Mouse (Mus musculus) gastrocnemius, postnatal 4 days (tissue): ENCODE data around the gene Grk3. TPM values are rescaled to one million over a fixed set of nuclear protein-coding genes. Genes with fewer than 3 reads are reported as not detected.
A peak's percentile ranks its signal among the peaks of the same experiment; 100 is the strongest.

Source experiments
- DNase-seq, 2 experiments: peaks; one replicate each; pipeline ENCODE4 v3.0.0; 2021 to 2022; ENCODE audit warnings: low spot score in 2 of 2, mixed read lengths in 2 of 2
- total RNA-seq, 2 experiments: library from RNA; stranded (reverse); gene quantifications; 2 replicates each; pipeline ENCODE4 v1.2.3; 2021

Grk3 gene
- total RNA-seq, 2 experiments from 2014 or later = 7.4 to 8.4 TPM

DNA sequence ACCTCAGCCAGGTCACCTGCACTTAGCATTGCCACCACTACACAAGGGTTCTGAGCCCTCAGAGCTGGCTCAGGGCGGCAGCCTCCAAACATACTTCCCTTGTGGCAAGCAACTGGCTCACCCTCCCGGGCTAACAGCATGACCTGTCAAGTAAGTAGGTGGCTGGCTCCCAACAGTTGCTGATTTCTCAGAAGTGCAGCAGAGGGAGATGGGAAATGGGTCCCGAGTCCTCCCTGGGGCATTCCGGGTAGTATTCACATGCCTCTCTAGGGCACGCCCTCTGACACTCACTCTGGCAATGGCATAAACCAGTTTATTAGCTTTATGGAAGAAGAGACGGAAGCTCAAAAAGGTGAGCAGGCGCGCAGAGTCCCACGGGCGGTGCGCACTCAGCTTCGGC is 74.6 kb downstream of the Grk3 start:
- no peak for DNase-seq

DNA sequence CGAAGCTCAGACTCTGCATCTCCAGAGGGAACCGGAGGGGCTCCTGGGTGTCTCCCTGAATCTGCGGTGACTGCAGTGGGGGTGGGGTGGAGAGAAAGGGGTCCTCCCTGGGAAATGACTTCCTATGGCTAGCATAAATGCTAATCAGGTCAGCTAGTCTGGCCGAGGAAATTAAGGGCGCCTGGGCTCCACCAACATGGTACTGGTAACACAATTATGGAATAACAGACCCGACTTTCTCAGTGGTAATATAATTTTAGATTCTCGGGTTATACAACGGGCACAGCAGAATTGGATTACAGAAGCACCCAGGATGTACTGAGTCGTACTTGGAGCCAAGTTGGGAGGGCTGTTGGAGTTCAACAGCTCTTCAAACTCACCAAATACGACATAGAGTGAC is 79.0 kb downstream of the Grk3 start:
- DNase-seq = no peak

DNA sequence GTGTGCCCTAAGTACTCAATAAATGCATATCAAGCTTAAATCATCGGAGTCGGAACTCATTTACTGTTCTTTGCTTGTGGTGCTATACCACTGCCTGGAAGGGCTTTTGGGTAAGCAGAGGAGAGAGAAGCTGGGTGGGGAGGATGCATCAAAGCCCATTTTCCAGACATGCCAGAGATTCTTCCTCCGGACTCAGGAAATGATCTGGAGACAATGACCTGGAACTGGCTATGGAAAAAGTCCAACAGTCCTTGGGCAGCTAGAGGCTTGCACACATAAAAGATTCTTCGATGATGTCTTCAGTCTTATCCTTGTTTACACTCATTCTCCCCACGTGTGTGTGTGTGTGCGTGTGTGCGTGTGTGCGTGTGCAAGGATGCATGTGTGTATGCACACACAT is 80.2 kb downstream of the Grk3 start:
- no peak for DNase-seq

DNA sequence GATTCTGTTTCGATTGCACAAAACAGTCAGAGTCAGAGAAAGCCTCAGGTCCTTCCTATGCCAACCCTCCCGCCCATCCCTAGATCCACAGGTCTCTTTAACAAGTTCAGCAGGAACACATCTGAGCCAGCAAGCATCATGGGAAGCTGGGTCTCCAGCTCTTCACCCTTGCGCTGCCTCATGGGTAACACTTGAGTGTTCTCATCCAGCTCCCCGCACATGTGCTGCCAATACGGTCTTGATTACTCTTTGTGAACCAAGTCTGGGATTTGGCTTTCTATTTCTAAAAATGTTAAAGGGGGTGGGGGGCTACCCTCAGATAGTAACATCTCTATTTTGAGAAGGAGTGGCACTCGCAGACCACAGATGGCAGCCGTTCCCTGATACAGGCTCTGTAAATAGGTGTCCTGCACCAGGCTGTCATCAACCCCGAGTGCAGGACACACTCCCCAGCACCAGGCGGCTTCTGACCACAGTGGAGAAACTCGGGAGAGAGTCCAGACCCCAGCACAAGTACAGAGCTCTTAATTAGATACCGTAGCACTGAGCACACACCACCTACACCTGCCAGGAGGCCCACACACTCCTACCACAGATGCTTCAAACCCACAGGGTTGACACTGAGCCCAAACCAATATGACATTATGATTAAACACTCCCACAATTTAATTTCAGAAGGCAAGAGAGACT is 82.6 kb downstream of the Grk3 start:
- DNase-seq = no peak

DNA sequence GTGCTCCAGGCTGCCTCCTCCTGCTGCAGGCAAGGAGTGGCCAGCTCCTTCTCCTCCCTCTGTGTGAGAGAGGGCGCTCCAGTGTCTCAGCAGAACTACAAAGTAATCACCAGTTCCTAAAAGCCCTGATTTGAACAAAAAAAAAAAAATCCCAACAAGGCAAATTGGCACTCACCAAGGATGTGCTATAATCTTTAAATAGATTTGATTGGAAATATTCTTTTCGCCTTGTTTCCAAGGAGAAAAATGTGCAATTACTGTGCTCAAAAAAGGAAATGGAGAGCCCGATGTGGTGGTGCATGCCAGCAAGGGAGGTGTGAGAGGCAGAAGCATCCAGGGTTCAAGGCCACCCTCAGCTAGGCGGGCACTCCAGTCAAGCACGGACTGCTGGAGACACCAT is 83.7 kb downstream of the Grk3 start:
- DNase-seq = no peak

DNA sequence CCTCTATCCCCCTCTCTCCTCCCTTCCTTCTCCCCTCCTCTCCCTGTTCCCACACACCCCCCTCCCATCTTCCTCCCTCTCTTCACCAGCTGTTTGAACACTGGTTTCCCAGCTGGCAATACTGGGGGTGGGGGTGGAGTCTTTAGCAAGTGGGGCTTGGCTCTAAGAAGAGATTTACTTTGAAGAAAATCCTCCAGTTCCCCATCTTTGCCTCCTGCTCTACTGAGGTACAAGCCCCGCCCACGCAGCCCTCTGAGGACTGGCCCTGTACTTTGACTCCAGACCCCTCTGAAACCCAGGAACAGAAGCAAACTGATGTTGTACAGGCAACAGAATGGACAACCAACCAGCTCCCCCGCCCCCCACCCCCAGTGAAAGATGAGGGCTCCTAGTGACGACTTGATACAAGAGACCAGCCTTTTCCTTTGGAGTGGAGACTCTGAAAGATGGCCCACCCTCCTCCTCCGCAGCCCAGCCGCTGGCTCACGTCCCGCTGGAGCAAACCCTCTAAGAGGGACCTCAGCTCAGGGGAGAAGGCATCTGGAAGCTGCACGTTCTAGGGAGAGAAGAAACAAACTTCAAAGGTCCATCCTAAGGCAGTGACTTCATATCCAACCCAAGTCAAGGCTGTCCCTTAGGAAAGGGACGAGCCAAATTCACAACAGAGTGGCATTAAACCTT is 87.2 kb downstream of the Grk3 start:
- DNase-seq = no peak

GRCm38 (mm10) chr5:112925422-112925821 is 90.2 kb downstream of the Grk3 start:
- no peak for DNase-seq

DNA sequence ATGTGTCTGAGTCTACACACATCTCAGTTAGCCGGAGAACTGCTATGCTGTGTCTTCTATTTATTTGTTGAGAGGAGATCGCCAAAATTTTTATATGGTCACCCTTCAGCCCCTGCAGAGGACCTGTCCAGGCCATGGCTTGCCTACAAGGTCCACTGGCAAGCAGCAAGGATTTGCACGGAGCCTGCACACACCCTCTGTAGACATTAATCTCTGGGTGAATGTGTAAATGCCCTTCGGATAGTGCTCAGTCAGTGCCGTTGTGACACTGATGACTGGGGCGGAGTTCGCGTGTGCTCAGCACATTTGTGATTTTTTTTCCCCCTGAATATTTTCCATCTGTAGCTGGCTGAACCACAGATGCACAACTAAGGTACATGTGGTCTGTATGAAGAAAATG is 90.8 kb downstream of the Grk3 start:
- no peak for DNase-seq

DNA sequence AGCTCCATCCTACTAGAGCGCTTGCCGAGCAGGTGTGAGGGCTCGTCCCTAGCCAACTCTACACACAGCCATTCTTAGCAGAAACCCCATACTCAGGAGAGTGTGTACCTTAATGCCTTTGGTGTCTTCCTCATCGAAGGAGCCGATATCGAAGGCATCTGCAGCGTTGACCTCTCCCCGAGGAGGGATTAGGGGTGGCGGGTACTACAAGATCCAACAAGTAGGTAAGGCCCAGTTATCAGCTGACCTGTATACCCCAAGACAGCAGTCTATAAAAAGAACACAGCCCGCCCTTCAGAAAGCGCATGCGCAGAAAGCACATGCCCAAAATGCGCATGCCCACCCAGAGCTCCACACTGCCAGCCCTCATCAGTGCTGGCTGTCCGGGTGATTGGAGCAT is 91.8 kb downstream of the Grk3 start:
- DNase-seq = no peak

DNA sequence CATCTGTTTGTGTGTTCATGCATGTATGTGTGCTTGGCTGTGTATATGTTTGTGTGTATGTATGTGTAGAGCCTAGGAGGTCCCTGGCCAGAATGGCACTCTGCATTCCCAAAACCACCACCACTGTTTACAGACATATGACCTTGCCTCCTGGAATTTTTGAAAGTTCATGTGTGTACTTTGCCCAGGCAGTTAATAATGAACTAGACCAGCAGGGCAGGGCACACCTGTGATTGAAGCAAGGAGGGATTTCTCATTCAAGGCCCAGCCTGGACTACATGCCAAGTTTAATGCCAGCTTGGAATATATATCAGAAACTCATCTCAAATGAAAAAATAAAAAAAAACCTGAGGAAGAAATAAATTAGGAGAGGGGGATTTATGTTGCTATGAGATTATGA is 93.7 kb downstream of the Grk3 start:
- DNase-seq = no peak

- DNase-seq = no peak
Observed at GRCm38 (mm10) chr5:112910381-112910780, 105.2 kb downstream of the Grk3 start.

GRCm38 (mm10) chr5:112908169-112908614 is 107.4 kb downstream of the Grk3 start:
- DNase-seq = no peak

DNA sequence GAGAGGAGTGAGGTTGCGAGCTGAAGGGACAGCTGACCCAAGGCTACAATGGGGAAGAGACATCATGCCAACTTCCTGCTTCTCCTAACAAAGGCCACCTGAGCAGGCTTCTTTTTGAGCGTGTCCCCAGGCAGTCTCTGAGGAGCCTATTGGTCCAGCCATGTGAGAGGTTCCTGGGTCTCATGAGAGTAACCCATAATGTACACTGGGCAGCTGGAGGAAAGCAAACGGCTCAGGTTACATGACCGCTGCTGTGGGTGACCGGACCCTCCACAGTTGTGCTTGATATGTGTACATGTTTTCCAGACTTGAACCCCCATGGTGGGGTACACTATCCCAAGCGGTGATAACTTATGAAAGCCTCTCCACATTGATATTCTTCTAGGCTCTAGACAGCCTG is 108.1 kb downstream of the Grk3 start:
- no peak for DNase-seq

- peak in 1 of 2 experiments; percentile 55 for DNase-seq
Observed at GRCm38 (mm10) chr5:112895674-112896654, 119.6 kb downstream of the Grk3 start, which contains the start of gene Myo18b. Gene Myo18b, minus strand, starts transcription at chr5:112896362.

- no peak for DNase-seq
Observed at GRCm38 (mm10) chr5:112893462-112894060, 122.0 kb downstream of the Grk3 start.

- no peak for DNase-seq
Observed at GRCm38 (mm10) chr5:112892411-112892810, 123.2 kb downstream of the Grk3 start.

DNA sequence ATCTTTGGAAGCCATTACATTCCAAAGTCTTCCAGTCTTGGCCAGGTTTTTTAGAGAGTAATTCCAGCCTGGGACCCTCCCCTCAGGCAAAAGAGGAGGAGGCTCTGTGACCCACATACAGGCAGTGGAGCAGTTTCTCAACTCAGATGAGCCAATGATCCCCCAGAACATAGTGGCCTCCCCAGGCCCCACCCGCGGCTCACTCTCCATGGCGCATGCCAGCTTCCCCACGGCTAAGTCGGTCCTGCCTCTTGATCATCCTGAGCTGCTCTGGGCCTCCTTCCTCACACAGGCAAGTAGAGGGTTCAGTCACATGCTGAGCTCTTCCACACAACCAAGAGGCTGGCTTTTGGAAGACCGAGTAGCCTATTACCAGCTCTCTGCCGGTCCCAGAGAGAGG is 126.9 kb downstream of the Grk3 start:
- no peak for DNase-seq

- DNase-seq = peak; percentile 50 to 76
Observed at GRCm38 (mm10) chr5:112886687-112887491, 128.7 kb downstream of the Grk3 start.

DNA sequence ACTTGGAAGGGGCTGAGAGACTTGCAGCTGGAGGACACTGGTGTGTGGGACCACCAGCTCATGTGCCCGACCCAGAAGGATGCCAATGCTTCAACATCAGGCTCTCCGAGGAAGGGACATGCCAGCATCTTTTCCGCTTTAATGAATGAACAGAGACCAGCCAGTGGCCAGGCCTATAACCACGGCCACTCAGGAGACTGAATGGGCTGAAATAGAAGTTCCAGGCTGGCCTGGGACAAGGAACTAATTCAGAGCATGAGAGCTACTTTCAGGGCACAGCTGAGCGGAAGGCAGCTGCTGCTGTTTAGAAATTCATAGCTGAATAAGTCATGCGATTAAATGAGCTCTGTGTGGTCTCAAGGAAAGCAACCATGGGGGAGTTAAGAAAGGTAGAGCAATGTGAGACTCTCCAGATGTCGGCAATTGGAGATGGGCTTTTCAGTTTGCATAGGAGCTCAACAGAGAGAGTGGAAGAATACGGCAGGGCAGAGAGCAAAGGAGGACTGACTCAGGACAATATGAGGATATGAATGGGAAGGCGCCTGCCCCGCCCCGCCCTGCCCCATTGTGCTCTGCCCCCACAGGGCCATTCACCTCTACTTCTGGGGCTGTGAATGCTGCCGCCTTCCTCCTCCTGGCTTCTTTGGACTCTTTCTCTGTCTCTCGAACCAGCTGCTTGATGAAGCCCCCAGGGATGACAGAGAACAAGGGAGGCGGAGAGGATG is 138.0 kb downstream of the Grk3 start:
- DNase-seq = no peak
